Mouse (Mus musculus) cerebellum, adult 2 months (tissue): Measurements from ENCODE around the gene Cage1.

ENCODE experiments used
- CTCF ChIP-seq: fragments of 200-500 bp; IDR thresholded peaks from 2 replicates; pipeline ENCODE4 v1.5.1; 2011; ENCODE audit warnings: low read depth, mild to moderate bottlenecking, control low read depth, low read length, moderate library complexity, borderline replicate concordance; ENCODE audit not compliant: insufficient read depth
- POLR2A ChIP-seq: fragments of 200-500 bp; IDR thresholded peaks from 2 replicates; pipeline ENCODE4 v1.6.1; 2011; ENCODE audit warnings: low read length, control low read depth, borderline replicate concordance; ENCODE audit not compliant: insufficient read depth

GRCm38 (mm10) chr13:37963354-37964007 lies 73.4 kb downstream of the Cage1 start:
- TF ChIP-seq CTCF: peak; percentile 59
- no peak for TF ChIP-seq POLR2A
